Mouse (Mus musculus) heart, postnatal 0 days (tissue): ENCODE results near the gene Otulin. TPM values are rescaled to one million over a fixed set of nuclear protein-coding genes. Genes with fewer than 3 reads are reported as not detected.

Experiments
- ATAC-seq: fragments of 200-750 bp; cut with Nextera tagmentation; 2 replicates; pipeline ENCODE4 v1.8.0; 2017; ENCODE audit warnings: low read depth, moderate number of reproducible peaks, moderate library complexity; ENCODE audit not compliant: insufficient read depth
- DNase-seq: peaks from one replicate; pipeline ENCODE4 v3.0.0-alpha.2; 2016; ENCODE audit warnings: low spot score
- H3K27ac ChIP-seq: fragments of 300-500 bp; sonication (generic); 2 replicates; pipeline ENCODE4 v1.5.1; 2014; ENCODE audit warnings: low read depth, mild to moderate bottlenecking
- H3K27me3 ChIP-seq: fragments of 300-500 bp; sonication (generic); 2 replicates; pipeline ENCODE4 v1.6.1; 2014; ENCODE audit warnings: low read length, mixed read lengths; ENCODE audit not compliant: control insufficient read depth, insufficient read depth
- H3K36me3 ChIP-seq: fragments of 300-500 bp; sonication (generic); replicated peaks from 2 replicates; pipeline ENCODE4 v1.6.1; 2014; ENCODE audit warnings: low read length, mixed read lengths; ENCODE audit not compliant: control insufficient read depth, insufficient read depth
- H3K4me1 ChIP-seq: fragments of 300-500 bp; sonication (generic); 2 replicates; pipeline ENCODE4 v1.6.1; 2014; ENCODE audit warnings: antibody characterized with exemption; ENCODE audit not compliant: control insufficient read depth, insufficient read depth
- H3K4me2 ChIP-seq: fragments of 300-500 bp; sonication (generic); 2 replicates; pipeline ENCODE4 v1.6.1; 2014; ENCODE audit warnings: low read depth, mild to moderate bottlenecking, low read length, moderate library complexity
- H3K4me3 ChIP-seq: fragments of 300-500 bp; sonication (generic); 2 replicates; pipeline ENCODE4 v1.5.1; 2014; ENCODE audit warnings: low read depth, low read length
- H3K9ac ChIP-seq: fragments of 300-500 bp; sonication (generic); replicated peaks from 2 replicates; pipeline ENCODE4 v1.6.1; 2014; ENCODE audit warnings: low read depth, low read length, mixed read lengths
- H3K9me3 ChIP-seq: fragments of 300-500 bp; sonication (generic); replicated peaks from 2 replicates; pipeline ENCODE4 v1.6.1; 2016; ENCODE audit warnings: low read length; ENCODE audit not compliant: control insufficient read depth
- CTCF ChIP-seq: IDR thresholded peaks from 2 replicates; pipeline ENCODE4 v1.5.1; 2016; ENCODE audit warnings: antibody characterized with exemption, control low read depth, low read depth
- EP300 ChIP-seq: IDR thresholded peaks from 2 replicates; pipeline ENCODE4 v1.6.1; 2016; ENCODE audit warnings: antibody characterized with exemption, low read depth
- WGBS: fragments of 180-500 bp; shearing (Covaris S2); extraction: QIAGEN DNeasy Blood & Tissue Kit; methylation state at CpG from one replicate; pipeline ENCODE4 v1.1.7; 2014; 5-methylcytosine and 5-hydroxymethylcytosine counted together
- polyA plus RNA-seq: library from polyadenylated mRNA; unstranded; fragments of >200 nt; fragmentation: Nextera tagmentation; extraction: Ambion mirVana; gene quantifications from 2 replicates; pipeline ENCODE4 v1.2.1, GENCODE M21; 2015
- total RNA-seq: library from RNA; depleted of rRNA; stranded (reverse); fragments of >200 nt; gene quantifications from 2 replicates; pipeline ENCODE4 v1.2.3, GENCODE M21; 2014; ENCODE audit warnings: low replicate concordance

The Otulin gene
- total and polyA plus RNA-seq, 2 experiments from 2014 or later: 26.3 to 36.1 TPM

DNA sequence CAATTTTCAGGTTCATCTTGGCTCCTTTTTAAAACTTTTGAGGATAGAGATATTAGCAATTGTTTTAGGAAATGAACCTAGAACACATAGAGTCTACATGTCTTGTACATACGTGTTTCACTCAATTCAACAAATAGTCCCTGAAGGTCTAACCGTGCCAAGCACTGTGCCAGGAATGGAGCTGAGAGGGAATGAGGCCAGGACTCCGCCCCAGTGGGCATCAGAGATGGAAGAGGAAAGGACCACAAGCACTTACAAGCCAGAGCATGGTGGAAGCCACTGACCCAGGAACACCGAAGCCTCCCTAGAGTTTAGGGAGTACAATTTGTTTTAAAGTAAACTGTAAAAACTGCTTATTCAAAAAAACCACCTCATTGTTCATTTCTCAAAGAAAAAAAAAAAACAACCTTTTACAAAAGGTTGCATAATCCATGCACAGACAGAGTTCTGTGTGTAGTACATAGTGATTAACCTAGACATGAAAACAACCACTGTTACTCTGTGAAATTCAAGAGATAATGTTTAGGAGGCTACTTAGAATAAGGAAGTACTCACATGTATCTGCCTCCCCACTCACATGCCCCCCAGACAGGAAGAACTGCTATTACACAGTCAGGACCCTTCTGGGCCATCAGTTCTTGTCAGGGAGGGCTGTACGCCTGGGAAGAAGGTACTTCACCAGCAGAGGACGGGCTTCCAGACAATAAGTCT is 9.9 kb downstream of the Otulin start:
- ATAC-seq: no peak
- peaks cover 46% of the 10 kb centered on the region for H3K4me1 ChIP-seq
- H3K27ac ChIP-seq: peak overlapping the region; percentile 30; the same call in 1 of the 2 replicates
- no peak for DNase-seq
- no peak overlapping the region for H3K4me3 ChIP-seq
- WGBS: 68% methylated on average over 6 of the region's 6 CpGs
- H3K9me3 ChIP-seq: no peaks in the 10 kb centered on the region
- H3K9ac ChIP-seq: no peak overlapping the region
- H3K4me2 ChIP-seq: no peak overlapping the region
- peaks cover 42% of the 10 kb centered on the region for H3K36me3 ChIP-seq
- TF ChIP-seq CTCF (no peak), EP300 (no peak)
- H3K27me3 ChIP-seq: no peaks in the 10 kb centered on the region

DNA sequence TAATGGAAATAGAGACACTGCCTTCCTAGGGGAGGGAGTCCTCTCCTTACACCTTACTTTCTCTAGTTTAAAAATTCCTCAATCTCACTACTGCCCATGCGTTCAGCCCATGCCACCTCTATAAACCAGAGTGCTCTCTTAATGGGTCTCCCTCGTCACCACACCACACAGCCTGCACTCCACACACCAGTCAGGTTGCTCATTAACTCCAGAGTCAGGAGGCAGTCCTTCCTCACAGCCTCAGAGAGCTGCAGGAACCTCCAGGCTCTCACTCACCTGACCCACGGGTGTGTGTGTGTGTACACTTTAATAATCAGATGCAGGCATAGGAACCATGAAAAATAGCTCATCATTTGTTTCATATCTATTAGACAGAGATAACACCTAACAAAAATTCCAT is 10.8 kb downstream of the Otulin start:
- H3K4me3 ChIP-seq: no peak overlapping the region
- no peaks in the 10 kb centered on the region for H3K27me3 ChIP-seq
- H3K36me3 ChIP-seq: peaks cover 49% of the 10 kb centered on the region
- H3K4me1 ChIP-seq: peaks cover 39% of the 10 kb centered on the region
- H3K4me2 ChIP-seq: no peak overlapping the region
- peak overlapping the region; percentile 42; the same call in 1 of the 2 replicates for H3K9ac ChIP-seq
- TF ChIP-seq EP300 (no peak), CTCF (no peak)
- 69% methylated on average over 3 of the region's 3 CpGs for WGBS
- H3K27ac ChIP-seq: peak overlapping the region; percentile 94
- DNase-seq: no peak
- no peaks in the 10 kb centered on the region for H3K9me3 ChIP-seq
- peak; percentile 20; the same call in 1 of the 2 replicates for ATAC-seq

DNA sequence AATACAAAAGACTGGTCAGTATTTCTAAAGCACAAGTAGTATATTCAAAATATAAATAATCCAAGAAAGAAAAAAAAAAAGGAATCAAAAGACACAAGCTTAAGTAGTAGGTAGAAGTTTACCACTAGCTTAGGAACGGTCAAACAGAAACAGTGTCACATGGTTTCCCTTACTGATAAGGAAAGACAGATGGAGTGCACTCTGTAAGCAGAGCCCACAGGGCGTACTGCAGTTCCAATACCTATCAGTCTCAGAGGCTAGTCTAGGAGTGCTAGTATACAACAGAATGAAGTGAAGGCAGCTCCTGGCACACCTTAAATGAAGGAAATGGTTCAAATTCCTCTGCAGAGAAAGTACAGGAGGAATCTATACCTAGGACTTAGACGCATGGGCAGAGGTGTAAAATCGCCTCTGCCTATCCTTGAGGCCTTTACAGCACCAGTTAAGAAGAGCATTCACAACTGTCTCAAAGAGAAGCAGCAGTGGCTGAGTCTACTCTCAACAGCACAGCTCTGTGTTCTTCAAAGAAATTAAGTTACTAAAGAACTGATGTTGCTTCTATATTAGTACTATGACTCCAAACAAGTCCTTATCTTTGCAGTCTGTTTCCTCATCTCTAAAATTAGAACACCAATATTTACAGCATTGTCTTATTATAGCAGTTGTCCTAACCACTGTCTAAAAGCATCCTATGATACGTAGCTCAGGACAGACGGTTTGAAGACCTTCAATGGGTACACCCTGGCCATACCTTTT is 11.5 kb downstream of the Otulin start:
- whole genome bisulfite sequencing: 20% methylated on average over 6 of the region's 6 CpGs
- H3K27me3 ChIP-seq: no peaks in the 10 kb centered on the region
- no peaks in the 10 kb centered on the region for H3K9me3 ChIP-seq
- TF ChIP-seq EP300 (peak; percentile 79; the same call in 1 of the 2 replicates), CTCF (no peak)
- H3K27ac ChIP-seq: peak overlapping the region; percentile 94
- H3K9ac ChIP-seq: no peak overlapping the region; the same call in 1 of the 2 replicates
- DNase-seq: peak; percentile 93
- H3K36me3 ChIP-seq: peaks cover 55% of the 10 kb centered on the region
- peak overlapping the region; percentile 9; the same call in 1 of the 2 replicates for H3K4me2 ChIP-seq
- H3K4me3 ChIP-seq: no peak overlapping the region
- H3K4me1 ChIP-seq: peaks cover 33% of the 10 kb centered on the region
- ATAC-seq: peak; percentile 89

DNA sequence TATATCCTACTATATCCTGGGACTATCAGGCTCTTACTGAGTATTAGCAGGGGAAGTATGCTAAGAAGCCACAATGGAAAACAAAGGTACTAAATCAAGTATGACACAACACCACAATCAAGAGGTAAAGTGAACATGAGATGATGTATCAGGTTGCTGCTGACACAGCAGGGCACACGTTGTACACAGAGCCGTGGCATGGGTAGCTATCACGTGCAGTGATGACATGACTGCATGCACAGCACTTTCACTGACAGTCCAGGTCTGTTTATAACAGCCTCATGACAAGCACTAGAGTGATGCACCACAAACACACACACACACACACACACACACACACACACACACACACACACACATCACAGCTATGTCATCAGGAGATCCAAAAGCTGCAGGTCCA is 13.3 kb downstream of the Otulin start:
- ATAC-seq: no peak
- no peak for TF ChIP-seq EP300
- no peak for TF ChIP-seq CTCF

DNA sequence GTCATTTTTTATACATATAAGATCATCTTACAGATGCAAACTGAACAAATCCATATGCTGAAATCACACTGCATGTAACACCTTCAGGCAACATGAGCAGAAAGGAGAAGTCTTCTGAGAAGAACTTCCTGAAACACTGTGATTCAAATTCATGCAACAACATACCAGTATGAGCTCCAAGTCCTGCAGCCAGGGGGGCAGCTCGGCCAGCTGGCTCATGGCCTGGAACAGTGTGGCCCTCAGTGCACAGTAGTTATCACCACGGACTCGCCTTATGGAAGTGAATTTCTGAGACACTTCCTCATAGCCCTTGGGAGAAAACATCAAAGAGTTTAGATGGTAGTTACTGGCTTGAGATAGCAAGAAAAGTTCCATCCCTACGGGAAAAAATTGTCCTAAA is 14.3 kb downstream of the Otulin start:
- H3K36me3 ChIP-seq: peaks cover 54% of the 10 kb centered on the region
- ATAC-seq (no peak), DNase-seq (peak; percentile 58)
- no peaks in the 10 kb centered on the region for H3K9me3 ChIP-seq
- H3K27me3 ChIP-seq: no peaks in the 10 kb centered on the region
- peak overlapping the region; percentile 50; the same call in 1 of the 2 replicates for H3K27ac ChIP-seq
- TF ChIP-seq CTCF: peak; percentile 42
- TF ChIP-seq EP300: no peak
- no peak overlapping the region for H3K9ac ChIP-seq
- 32% methylated on average over 4 of the region's 4 CpGs for WGBS
- H3K4me2 ChIP-seq: no peak overlapping the region
- peaks cover 27% of the 10 kb centered on the region for H3K4me1 ChIP-seq
- no peak overlapping the region for H3K4me3 ChIP-seq

More for the DNA sequence above, 13.3 kb downstream of the Otulin start:
- H3K27ac ChIP-seq: no peak overlapping the region
- 57% methylated on average over 3 of the region's 3 CpGs for WGBS
- DNase-seq: no peak
- no peak overlapping the region for H3K9ac ChIP-seq
- peaks cover 29% of the 10 kb centered on the region for H3K4me1 ChIP-seq
- H3K27me3 ChIP-seq: no peaks in the 10 kb centered on the region
- H3K4me3 ChIP-seq: no peak overlapping the region
- no peaks in the 10 kb centered on the region for H3K9me3 ChIP-seq
- peaks cover 52% of the 10 kb centered on the region for H3K36me3 ChIP-seq
- no peak overlapping the region for H3K4me2 ChIP-seq
